Mouse (Mus musculus) CD4-positive, CD25-positive, alpha-beta regulatory T cell, adult 9 weeks (primary cell): ENCODE measurements around the gene Taok1. TPM values are rescaled to one million over a fixed set of nuclear protein-coding genes. Genes with fewer than 3 reads are reported as not detected.

ENCODE experiments used
- polyA plus RNA-seq: library from polyadenylated mRNA; unstranded; fragments of 100-300 nt; shearing (Covaris generic); gene quantifications from one replicate; pipeline ENCODE4 v1.2.1, GENCODE M21; 2017

Gene Taok1
- 7.1 TPM for polyA plus RNA-seq

DNA sequence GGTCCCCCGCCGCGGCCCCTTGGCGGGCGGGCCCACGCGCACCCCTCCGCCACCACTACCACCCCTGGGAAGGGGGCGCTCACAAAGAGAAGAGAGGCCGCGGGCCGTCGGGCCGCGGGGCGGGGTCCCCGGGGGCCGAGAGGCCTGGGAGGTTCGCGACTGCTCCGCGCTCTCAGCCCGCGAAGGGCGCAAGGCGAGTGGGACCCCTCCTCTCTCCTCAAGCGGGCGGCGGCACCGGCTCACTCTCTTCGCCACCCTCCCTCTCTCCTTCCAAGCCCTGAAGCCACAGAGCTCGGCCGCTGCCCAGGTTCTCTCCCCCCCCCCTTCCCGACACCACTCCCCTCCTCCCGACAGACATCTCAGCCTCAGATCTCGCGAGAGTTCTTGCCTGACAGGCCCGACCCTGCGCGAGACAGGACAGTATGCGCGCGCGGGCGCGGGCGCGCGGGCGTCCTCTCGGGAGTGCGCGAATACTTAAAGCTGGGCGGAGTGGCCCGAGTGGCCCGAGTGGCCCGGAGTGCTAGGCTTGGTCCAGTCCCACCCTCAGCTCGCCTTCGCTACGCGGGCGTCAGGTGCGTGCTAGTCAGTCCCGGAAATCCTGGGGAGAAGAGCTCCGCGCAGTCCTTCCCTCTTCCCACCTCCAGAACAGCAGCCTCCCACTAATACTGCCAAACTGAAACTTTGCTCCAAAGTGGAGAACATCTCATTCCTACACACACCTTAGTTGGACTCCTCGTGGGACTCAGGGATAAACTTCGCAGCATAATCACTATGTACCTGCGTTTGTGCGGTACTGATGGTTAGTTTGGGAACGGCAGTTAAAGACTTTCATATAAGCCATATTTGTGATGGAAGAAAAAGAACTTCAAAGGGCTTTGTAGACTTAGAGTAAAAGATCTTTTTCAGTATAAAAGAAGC lies at the start of gene Taok1:
Taok1 (minus strand) TSS at position 278 of the 918 bp plus-strand sequence.

DNA sequence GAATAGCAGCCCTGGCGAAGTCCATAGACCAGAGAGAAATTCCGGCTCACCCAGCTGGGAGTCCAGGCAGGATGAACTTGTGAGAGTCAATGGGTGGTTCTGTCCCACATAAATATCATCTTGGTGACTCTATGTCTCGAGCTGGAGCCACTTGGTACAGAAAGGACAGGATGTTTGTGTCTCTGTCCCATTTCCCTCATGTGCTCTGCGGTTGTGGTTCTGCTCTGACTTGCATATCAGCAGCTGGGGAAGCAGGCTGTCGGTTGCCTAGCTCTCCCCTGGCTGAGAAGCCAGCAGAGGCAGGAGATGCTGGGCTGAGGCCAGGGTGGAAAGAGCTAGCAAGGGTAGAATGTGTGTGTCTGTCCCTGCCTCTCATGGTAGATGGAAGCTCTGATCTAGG lies 88.6 kb downstream of the Taok1 start, which contains the start of gene Gm10392:
Gm10392 (minus strand) TSS at position 156 of the 400 bp plus-strand sequence.

DNA sequence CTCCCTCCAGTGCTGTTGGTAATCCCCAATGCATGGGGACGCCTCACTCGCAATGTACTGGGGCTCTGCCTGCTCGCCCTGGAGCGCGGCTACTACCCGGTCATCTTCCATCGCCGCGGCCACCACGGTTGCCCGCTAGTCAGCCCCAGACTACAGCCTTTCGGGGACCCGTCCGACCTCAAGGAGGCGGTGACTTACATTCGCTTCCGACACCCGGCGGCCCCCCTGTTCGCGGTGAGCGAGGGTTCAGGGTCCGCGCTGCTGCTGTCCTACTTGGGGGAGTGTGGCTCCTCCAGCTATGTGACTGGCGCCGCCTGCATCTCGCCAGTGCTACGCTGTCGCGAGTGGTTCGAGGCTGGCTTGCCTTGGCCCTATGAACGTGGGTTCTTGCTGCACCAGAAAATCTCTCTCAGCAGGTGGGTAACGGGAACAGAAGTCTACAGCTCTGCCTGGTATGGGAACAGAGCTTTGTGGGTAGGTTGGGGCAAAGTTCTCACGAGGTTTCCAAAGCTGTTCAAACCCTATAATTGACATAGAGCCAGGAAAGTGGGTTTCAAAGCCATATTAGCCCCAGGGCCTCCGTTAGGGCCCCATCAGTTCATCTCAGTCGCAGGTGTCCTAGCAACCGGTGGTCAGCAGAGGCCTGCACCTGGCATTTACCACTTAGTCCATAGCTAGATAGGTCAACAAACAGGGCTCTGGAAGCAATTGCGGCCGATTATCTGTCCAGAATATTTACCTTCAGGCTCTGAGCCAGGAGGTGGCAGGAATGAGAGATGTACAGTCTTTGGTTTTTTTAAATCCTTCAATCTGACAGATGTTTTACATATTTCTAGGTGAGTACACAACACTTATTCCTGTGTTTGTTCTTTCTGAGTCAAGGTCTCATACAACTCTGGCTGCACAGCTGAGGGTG lies 91.7 kb downstream of the Taok1 start, which contains the start of gene Trp53i13:
Trp53i13 (minus strand) TSS at position 344 of the 916 bp plus-strand sequence.

DNA sequence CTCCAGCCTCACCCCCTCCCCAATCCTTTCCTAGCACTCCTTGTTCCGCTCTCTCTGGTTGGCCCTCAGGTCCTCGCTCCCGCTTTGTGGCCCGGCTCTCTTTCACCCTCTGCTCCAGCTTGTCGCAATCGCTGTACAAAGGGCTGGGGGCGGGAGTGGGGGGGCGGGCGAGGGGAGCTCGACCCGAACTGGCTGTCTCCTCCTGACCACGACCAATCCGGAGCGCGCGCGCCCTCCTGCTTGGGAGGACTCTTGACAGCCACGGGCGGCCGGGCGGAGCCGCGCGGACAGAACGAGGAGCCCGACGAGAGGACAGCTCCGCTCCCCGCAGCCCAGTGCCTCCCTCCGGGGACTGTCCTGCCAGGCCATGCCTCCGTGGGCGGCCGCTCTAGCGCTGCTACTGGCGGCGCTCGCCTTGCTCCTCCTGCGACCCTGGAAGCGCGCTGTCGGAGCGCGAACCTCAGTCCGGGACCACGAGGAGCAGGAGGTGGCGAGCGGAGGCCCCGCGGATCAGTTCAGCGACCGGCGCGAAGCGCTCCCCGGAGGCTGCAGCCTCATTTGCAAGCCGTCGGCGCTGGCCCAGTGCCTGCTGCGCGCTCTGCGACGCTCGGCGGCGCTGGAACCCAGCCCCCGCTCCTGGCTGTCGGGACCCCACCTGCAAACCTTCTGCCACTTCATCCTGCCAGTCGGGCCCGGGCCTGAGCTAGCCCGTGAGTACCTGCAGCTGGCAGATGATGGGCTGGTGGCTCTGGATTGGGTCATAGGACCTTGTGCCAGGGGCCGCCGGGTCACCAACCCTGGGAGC lies 92.6 kb downstream of the Taok1 start, which contains the start of gene Abhd15:
Abhd15 (plus strand) TSS at position 290 of the 805 bp plus-strand sequence.

DNA sequence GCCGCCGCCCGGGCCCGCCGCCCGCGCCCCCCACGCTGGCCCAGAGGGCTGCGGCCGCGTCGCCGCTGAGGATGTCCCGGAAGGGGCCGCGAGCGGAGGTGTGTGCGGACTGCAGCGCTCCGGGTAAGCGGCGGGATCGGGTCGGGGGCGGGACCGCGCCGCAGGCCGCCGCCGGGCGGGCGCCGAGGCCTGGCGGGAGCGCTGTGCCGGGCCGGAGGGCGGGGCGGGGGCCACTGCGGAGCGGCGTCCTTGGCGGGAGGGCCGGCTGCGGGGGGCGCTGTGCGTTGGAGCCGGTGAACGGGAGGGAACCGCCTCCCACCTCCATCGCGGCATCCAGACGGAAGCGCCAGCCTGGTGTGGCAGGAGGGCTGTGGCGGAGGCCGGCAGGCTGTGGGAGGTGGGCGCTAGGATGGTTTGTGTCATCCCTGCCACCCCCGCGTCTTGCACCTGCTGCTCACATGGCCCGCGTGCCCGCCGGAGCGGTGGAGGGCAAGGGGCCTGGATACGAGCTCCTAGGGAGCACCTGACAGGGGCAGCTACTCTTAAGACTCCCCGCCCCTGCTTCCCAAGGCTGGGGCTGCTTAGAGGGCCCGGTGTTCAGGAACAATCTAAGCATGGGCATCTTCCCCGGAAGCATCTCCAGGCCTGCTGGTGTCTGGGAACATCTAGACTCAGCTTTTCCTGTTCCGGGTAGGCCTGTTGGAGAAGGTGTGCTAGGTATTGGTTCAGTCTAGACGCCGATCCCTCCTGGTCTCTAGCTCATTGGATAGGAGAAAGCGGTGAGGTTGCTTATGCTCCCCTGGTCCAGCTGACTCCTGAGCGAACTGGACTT lies 113.9 kb downstream of the Taok1 start, which contains the start of gene Git1:
Git1 (plus strand) TSS at position 51 of the 832 bp plus-strand sequence.

DNA sequence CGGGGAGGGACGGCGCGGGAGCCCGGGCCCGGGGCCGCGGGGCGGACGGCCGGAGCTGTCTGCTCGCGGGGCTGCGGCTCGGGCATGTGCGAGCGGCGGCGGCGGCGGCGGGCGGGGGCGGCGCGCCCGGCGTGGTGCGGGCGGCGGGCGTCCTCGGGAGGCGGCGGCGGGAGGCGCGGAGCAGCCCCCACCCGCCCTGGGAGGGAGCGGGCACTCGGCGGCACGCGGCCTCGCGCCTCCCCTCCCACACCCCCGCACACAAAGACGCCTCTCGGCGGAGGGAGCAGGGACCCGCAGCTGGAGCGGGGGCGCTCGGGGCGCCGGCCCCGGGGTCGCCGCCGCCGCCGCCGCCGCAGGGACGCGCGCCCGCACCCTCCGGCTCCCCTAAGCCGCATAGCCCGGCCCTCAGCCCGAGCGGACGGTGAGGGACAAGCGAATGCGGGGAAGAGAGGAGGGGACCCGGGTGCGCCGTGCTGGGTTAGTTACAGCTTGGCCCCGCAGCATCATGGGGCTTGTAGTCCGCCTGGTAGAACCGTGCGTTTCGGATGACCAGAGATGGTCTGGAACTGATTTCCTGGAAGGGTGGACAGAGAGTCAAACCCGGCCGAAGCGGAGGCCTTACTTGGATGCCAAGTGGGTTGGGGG lies 117.9 kb downstream of the Taok1 start, which contains the start of gene Ankrd13b:
Ankrd13b (minus strand) TSS at position 88 of the 645 bp plus-strand sequence.

Other genes starting within 250 kb of the Taok1 start
- not detected for gene Coro6, start 145.4 kb downstream of the Taok1 start, polyA plus RNA-seq
- 0.76 TPM for gene Ankrd13b, start 118.1 kb downstream of the Taok1 start, polyA plus RNA-seq
- 6.9 TPM for gene Git1, start 114.3 kb downstream of the Taok1 start, polyA plus RNA-seq
- 1.9 TPM for gene Abhd15, start 92.7 kb downstream of the Taok1 start, polyA plus RNA-seq
- 17.0 TPM for gene Trp53i13, start 91.8 kb downstream of the Taok1 start, polyA plus RNA-seq
- gene Gm10392, start 88.6 kb downstream of the Taok1 start, polyA plus RNA-seq: 0.73 TPM
- gene Nufip2, start 78.3 kb upstream of the Taok1 start, polyA plus RNA-seq: 83.4 TPM
- 0.20 TPM for gene Cryba1, start 117.5 kb upstream of the Taok1 start, polyA plus RNA-seq
- 69.4 TPM for gene Myo18a, start 155.4 kb upstream of the Taok1 start, polyA plus RNA-seq
- gene Gm10277, start 179.9 kb upstream of the Taok1 start, polyA plus RNA-seq: 0.51 TPM